10 mouse cellular contexts compared by ENCODE assay signal in the genomic region with DNA sequence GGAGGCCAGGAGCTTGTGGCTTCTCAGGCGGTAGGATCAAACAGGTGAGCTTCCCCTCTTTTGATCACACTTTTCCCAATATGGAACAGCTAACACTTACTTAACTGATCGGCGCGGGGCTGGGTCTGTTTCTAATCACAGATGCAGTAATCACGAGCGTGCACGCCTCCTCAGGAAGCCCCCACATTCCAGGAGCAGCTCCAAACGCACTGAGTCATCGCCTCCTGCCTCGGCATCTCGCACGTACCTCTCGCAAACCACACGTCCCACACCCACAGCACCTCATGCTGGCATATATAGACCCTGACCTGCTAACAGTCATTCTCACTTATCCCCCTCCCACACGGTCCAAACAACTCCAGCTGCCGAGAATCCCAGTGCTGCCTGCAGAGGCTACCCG. TPM values are rescaled to one million over a fixed set of nuclear protein-coding genes. Genes with fewer than 3 reads are reported as not detected.
DNase-seq lines count a peak whose midpoint lies in the region; ATAC-seq and TF ChIP-seq lines count a peak whose summit lies in the region.
"Had no signal": no experiment of that assay in that cellular context is flagged by ENCODE, and none has a peak within 500 bp of the region (broad histone marks: within the 10 kb centered on the region; RNA-seq: fewer than 3 reads in every experiment).

No protein-coding gene starts in this region.

- no peaks in the 10 kb centered on the region for H3K36me3 ChIP-seq in embryonic facial prominence, embryonic 13.5 days
- H3K36me3 ChIP-seq in myocyte (ENCODE audit: control insufficient read depth, insufficient read depth) = no peaks in the 10 kb centered on the region
- peaks cover 8% of the 10 kb centered on the region for H3K36me3 ChIP-seq in hindbrain, embryonic 16.5 days (ENCODE audit: control insufficient read depth, insufficient read depth, low read length)

- no peaks in the 10 kb centered on the region for H3K79me2 ChIP-seq in myocyte (ENCODE audit: control insufficient read depth, insufficient read depth)

- H3K9ac ChIP-seq in embryonic facial prominence, embryonic 13.5 days = 0 out of 2 replicates have a peak overlapping the region, but pooled peaks have one; percentile 27
- H3K9ac ChIP-seq in hindbrain, embryonic 16.5 days (ENCODE audit: low read depth, low read length) = no peak overlapping the region; the same call in 1 of the 2 replicates

- DNase-seq in heart, adult 18-20 months = peak; percentile 18 to 29
- no peak for DNase-seq in heart, postnatal 36 days
- DNase-seq in layer of hippocampus, adult 9-10 months (ENCODE audit: low spot score) = peak; percentile 71
- DNase-seq in lung, postnatal 10 days = no peak
- no peak for DNase-seq in testis, postnatal 10 days (ENCODE audit: low spot score)
- DNase-seq: kidney, postnatal 10 days had no signal

- no peak overlapping the region for H3K4me3 ChIP-seq in embryonic facial prominence, embryonic 13.5 days
- no peak overlapping the region for H3K4me3 ChIP-seq in myocyte
- H3K4me3 ChIP-seq in hindbrain, embryonic 16.5 days (ENCODE audit: low read length) = no peak overlapping the region

- H3K27ac ChIP-seq in embryonic facial prominence, embryonic 13.5 days = 0 out of 2 replicates have a peak overlapping the region, but pooled peaks have one; percentile 5
- no peak overlapping the region for H3K27ac ChIP-seq in hindbrain, embryonic 16.5 days (ENCODE audit: low read depth, low read length)

- peaks cover 14% of the 10 kb centered on the region for H3K4me1 ChIP-seq in embryonic facial prominence, embryonic 13.5 days
- no peaks in the 10 kb centered on the region for H3K4me1 ChIP-seq in hindbrain, embryonic 16.5 days (ENCODE audit: control insufficient read depth, insufficient read depth, low read depth, low read length)

- TF ChIP-seq POLR2A in myocyte (IDR thresholded peaks at IDR 0.05; ENCODE audit: insufficient read length, low read depth) = no peak

- H3K9me3 ChIP-seq in embryonic facial prominence, embryonic 13.5 days = no peaks in the 10 kb centered on the region
- H3K9me3 ChIP-seq in hindbrain, embryonic 16.5 days (ENCODE audit: control insufficient read depth, low read length) = no peaks in the 10 kb centered on the region

- ATAC-seq in embryonic facial prominence, embryonic 13.5 days (ENCODE audit: insufficient number of reproducible peaks, insufficient read depth, low FRiP score, low TSS enrichment, low read depth) = no peak
- ATAC-seq in hindbrain, embryonic 16.5 days = no peak
- ATAC-seq: forebrain, embryonic 16.5 days had no signal

- no peaks in the 10 kb centered on the region for H3K27me3 ChIP-seq in embryonic facial prominence, embryonic 13.5 days
- no peaks in the 10 kb centered on the region for H3K27me3 ChIP-seq in myocyte (ENCODE audit: control insufficient read depth, insufficient read depth, insufficient read length)
- H3K27me3 ChIP-seq in hindbrain, embryonic 16.5 days (replicated peaks; ENCODE audit: control insufficient read depth, insufficient read depth, low read length) = no peaks in the 10 kb centered on the region

- intact Hi-C loops in heart, postnatal 36 days (cut with DNase I) = loop anchor here (5.0 kb wide), 1 partner anchor 65 kb away; no protein-coding TSS in a partner anchor

- H3K4me2 ChIP-seq in embryonic facial prominence, embryonic 13.5 days = peak overlapping the region; percentile 24
- H3K4me2 ChIP-seq in myocyte (ENCODE audit: low read depth) = peak overlapping the region; percentile 86
- no peak overlapping the region for H3K4me2 ChIP-seq in hindbrain, embryonic 16.5 days (ENCODE audit: low read length)

- WGBS in embryonic facial prominence, embryonic 13.5 days = 22% methylated on average over 17 of the region's 17 CpGs
- 72% methylated on average over 17 of the region's 17 CpGs for WGBS in hindbrain, embryonic 16.5 days

- H3ac ChIP-seq in myocyte (ENCODE audit: control insufficient read depth, insufficient read length) = no peak overlapping the region

TF ChIP-seq in myocyte, 11 proteins besides CTCF, POLR2A, EP300 and RAD21:
- TF ChIP-seq MYOG (IDR thresholded peaks at IDR 0.05; ENCODE audit: control insufficient read depth in 1 of 3, insufficient read depth in 1 of 3, insufficient read length in 2 of 3, low read depth in 2 of 3) (peak in 1 of 3 experiments; percentile 64), MYOD1 (IDR thresholded peaks at IDR 0.05; ENCODE audit: control insufficient read depth in 1 of 3, insufficient read length in 2 of 3, low read depth in 2 of 3) (peak in 2 of 3 experiments; percentile 14 to 75), REST (IDR thresholded peaks at IDR 0.05; ENCODE audit: insufficient read depth, insufficient read length) (no peak), CEBPB (IDR thresholded peaks at IDR 0.05; ENCODE audit: insufficient read depth, poor library complexity, severe bottlenecking) (no peak)

RNA-seq across cellular contexts. Expression of a gene that starts 43.1 kb away (rescaled TPM):
- total RNA-seq in heart, adult 18-20 months (2021) = 10 to 100 TPM; 37.4 to 48.3 TPM
- 10 to 100 TPM; 38.6 to 50.2 TPM for total RNA-seq in heart, postnatal 36 days (2021)
- 40.8 and 45.6 TPM in 2 replicates for polyA plus RNA-seq in embryonic facial prominence, embryonic 13.5 days (2015; fragmentation: Nextera tagmentation; extraction: Ambion mirVana)
- polyA plus RNA-seq in myocyte (2012; fragmentation: generic; extraction: Trizol) = 59.0 TPM
- 58.6 and 60.9 TPM in 2 replicates for polyA plus RNA-seq in hindbrain, embryonic 16.5 days (2015; fragmentation: Nextera tagmentation; extraction: Ambion mirVana)

RNA-seq across cellular contexts. Expression of a gene that starts 52.7 kb away (rescaled TPM):
- under 1 TPM; 0.02 to 0.08 TPM for total RNA-seq in heart, adult 18-20 months (2021)
- under 1 TPM in 1 of 2 experiments, not detected in 1; 0.03 TPM for total RNA-seq in heart, postnatal 36 days (2021)
- polyA plus RNA-seq in embryonic facial prominence, embryonic 13.5 days (2015; fragmentation: Nextera tagmentation; extraction: Ambion mirVana) = 0.63 and 0.69 TPM in 2 replicates
- 0.56 TPM for polyA plus RNA-seq in myocyte (2012; fragmentation: generic; extraction: Trizol)
- 8.7 and 9.5 TPM in 2 replicates for polyA plus RNA-seq in hindbrain, embryonic 16.5 days (2015; fragmentation: Nextera tagmentation; extraction: Ambion mirVana)

RNA-seq across cellular contexts. Expression of a gene that starts 54.4 kb away (rescaled TPM):
- total RNA-seq in heart, adult 18-20 months (2021) = 10 to 100 TPM; 83.4 to 86.8 TPM
- 10 to 100 TPM; 94.2 to 97.4 TPM for total RNA-seq in heart, postnatal 36 days (2021)
- 31.2 and 36.2 TPM in 2 replicates for polyA plus RNA-seq in embryonic facial prominence, embryonic 13.5 days (2015; fragmentation: Nextera tagmentation; extraction: Ambion mirVana)
- polyA plus RNA-seq in myocyte (2012; fragmentation: generic; extraction: Trizol) = 33.4 TPM
- polyA plus RNA-seq in hindbrain, embryonic 16.5 days (2015; fragmentation: Nextera tagmentation; extraction: Ambion mirVana) = 47.6 and 53.9 TPM in 2 replicates

RNA-seq across cellular contexts. Expression of a gene that starts 57.3 kb away (rescaled TPM):
- total RNA-seq in heart, adult 18-20 months (2021) = under 1 TPM in 1 of 2 experiments, not detected in 1; 0.36 TPM
- not detected for total RNA-seq in heart, postnatal 36 days (2021)
- 0.38 and 1.0 TPM in 2 replicates for polyA plus RNA-seq in embryonic facial prominence, embryonic 13.5 days (2015; fragmentation: Nextera tagmentation; extraction: Ambion mirVana)
- polyA plus RNA-seq in myocyte (2012; fragmentation: generic; extraction: Trizol) = 0.65 TPM
- not detected in 2 replicates for polyA plus RNA-seq in hindbrain, embryonic 16.5 days (2015; fragmentation: Nextera tagmentation; extraction: Ambion mirVana)
- polyA plus RNA-seq: forebrain, embryonic 16.5 days had no signal

Comparison
In these comparisons a context has a peak if more than half of its experiments do, and no peak if none do; other contexts are left out.
1. DNase-seq: peak in heart, adult 18-20 months (2 of 2) and layer of hippocampus, adult 9-10 months (single experiment); none in heart, postnatal 36 days (0 of 2), lung, postnatal 10 days (single experiment) and testis, postnatal 10 days (single experiment).